Mouse (Mus musculus) stomach, embryonic 15.5 days (tissue): Measurements from ENCODE around the gene Bcl11b. TPM values are rescaled to one million over a fixed set of nuclear protein-coding genes. Genes with fewer than 3 reads are reported as not detected.
A peak's percentile ranks its signal among the peaks of the same experiment; 100 is the strongest.

Experiments
- ATAC-seq: fragments of 200-750 bp; cut with Nextera tagmentation; 2 replicates; pipeline ENCODE4 v1.8.0; 2017; ENCODE audit warnings: low read depth, moderate number of reproducible peaks, moderate TSS enrichment; ENCODE audit not compliant: insufficient read depth, low FRiP score
- H3K27ac ChIP-seq: fragments of 300-500 bp; sonication (generic); 2 replicates; pipeline ENCODE4 v1.5.1; 2015; ENCODE audit warnings: mild to moderate bottlenecking, inconsistent platforms
- H3K27me3 ChIP-seq: fragments of 300-500 bp; sonication (generic); replicated peaks from 2 replicates; pipeline ENCODE4 v1.6.1; 2015; ENCODE audit warnings: inconsistent platforms
- H3K36me3 ChIP-seq: fragments of 300-500 bp; sonication (generic); 2 replicates; pipeline ENCODE4 v1.6.1; 2015; ENCODE audit warnings: inconsistent platforms
- H3K4me1 ChIP-seq: fragments of 300-500 bp; sonication (generic); 2 replicates; pipeline ENCODE4 v1.6.1; 2015; ENCODE audit warnings: inconsistent platforms
- H3K4me2 ChIP-seq: fragments of 300-500 bp; sonication (generic); 2 replicates; pipeline ENCODE4 v1.6.1; 2015; ENCODE audit warnings: mild to moderate bottlenecking, inconsistent platforms
- H3K4me3 ChIP-seq: fragments of 300-500 bp; sonication (generic); replicated peaks from 2 replicates; pipeline ENCODE4 v1.5.1; 2015; ENCODE audit warnings: inconsistent platforms
- H3K9ac ChIP-seq: fragments of 300-500 bp; sonication (generic); 2 replicates; pipeline ENCODE4 v1.6.1; 2015; ENCODE audit warnings: inconsistent platforms
- H3K9me3 ChIP-seq: fragments of 300-500 bp; sonication (generic); 2 replicates; pipeline ENCODE4 v1.6.1; 2016; ENCODE audit warnings: inconsistent platforms
- WGBS: fragments of 180-500 bp; shearing (Covaris S2); methylation state at CpG from one replicate; pipeline ENCODE4 v1.1.7; 2015; 5-methylcytosine and 5-hydroxymethylcytosine counted together
- polyA plus RNA-seq: library from polyadenylated mRNA; unstranded; fragments of >200 nt; fragmentation: Nextera tagmentation; extraction: Ambion mirVana; gene quantifications from 2 replicates; pipeline ENCODE4 v1.2.1, GENCODE M21; 2015

Gene Bcl11b
- polyA plus RNA-seq, 1 experiment from 2014 or later: 5.7 TPM

DNA sequence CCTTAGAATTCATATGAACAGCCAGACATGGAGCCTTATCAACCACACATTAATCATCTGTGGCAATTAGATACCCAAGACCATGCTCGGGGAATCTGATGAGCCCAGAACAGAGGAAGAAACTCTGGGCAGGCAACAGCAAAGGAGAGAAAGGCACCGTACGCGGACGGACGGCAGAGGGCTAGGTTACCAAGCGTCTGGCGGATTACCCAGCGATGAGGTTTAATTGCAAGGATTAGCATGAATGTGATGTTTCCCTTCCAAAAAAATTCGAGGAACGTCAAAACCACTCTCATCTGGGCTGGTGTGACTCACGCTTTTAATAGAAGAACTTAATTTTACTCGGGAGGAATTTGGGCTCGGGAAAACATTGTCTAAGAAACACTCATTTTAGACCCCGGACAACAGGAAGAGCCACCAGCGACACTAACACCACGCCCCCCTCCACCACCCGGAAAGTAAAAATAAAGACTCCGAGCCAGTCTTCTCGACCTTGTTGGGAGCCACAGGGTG is 52.7 kb downstream of the Bcl11b start:
- Histone ChIP-seq H3K4me1 (peaks cover 37% of the 10 kb centered on the region), H3K36me3 (no peaks in the 10 kb centered on the region), H3K9me3 (no peaks in the 10 kb centered on the region), H3K27me3 (0 out of 2 replicates have a peak, but pooled peaks cover 3% of the 10 kb centered on the region), H3K9ac (no peak overlapping the region), H3K4me3 (no peak overlapping the region), H3K27ac (no peak overlapping the region), H3K4me2 (peak overlapping the region; percentile 21)
- 52% methylated on average over 20 of the region's 20 CpGs for WGBS
- no peak for ATAC-seq

DNA sequence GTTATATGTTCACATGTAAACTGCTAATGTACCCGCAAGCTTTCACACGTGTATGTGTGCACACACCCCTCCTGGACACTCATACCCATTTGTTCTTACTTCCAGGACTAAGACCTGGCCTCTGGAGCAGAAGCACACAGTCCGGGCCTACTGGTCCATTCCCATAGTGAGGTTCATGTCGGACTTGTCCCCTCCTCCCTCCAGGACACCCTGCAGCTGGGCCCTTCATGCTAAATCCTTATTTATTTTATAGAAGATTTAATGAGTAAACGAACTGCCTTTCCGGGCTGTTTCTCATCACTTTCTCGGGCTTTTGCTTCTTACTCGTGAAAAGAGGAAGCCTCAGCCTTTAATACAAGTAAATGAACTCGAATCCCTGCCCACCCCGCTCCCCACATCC is 54.0 kb downstream of the Bcl11b start:
- 0 out of 2 replicates have a peak, but pooled peaks cover 3% of the 10 kb centered on the region for H3K27me3 ChIP-seq
- H3K4me1 ChIP-seq: peaks cover 29% of the 10 kb centered on the region
- no peak for ATAC-seq
- no peak overlapping the region for H3K9ac ChIP-seq
- no peak overlapping the region for H3K27ac ChIP-seq
- H3K4me2 ChIP-seq: 0 out of 2 replicates have a peak overlapping the region, but pooled peaks have one; percentile 10
- no peak overlapping the region for H3K4me3 ChIP-seq
- H3K36me3 ChIP-seq: no peaks in the 10 kb centered on the region
- no peaks in the 10 kb centered on the region for H3K9me3 ChIP-seq
- 54% methylated on average over 10 of the region's 10 CpGs for WGBS

DNA sequence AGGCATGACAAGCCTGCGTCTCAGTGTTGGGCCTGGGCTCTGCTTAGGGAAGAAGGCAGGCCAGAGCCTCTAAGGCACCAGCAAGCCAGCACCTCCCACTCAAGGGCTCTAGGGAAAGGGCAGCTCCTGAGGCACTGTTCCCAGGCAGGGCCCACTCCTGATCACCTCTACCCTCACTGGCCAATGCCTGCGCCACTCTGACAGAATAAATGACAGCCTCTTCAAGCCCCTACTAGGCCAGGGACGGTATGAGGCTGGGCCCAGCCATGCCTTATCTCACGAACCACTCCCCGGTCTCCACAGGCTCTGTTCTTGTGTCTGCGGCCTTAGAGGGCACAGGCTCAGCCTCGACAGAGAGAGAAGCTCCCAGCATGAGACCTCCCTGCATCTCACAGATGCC is 61.3 kb downstream of the Bcl11b start:
- H3K9me3 ChIP-seq: no peaks in the 10 kb centered on the region
- 0 out of 2 replicates have a peak, but pooled peaks cover under 1% of the 10 kb centered on the region for H3K27me3 ChIP-seq
- H3K4me3 ChIP-seq: no peak overlapping the region
- H3K4me1 ChIP-seq: no peaks in the 10 kb centered on the region
- WGBS: 65% methylated on average over 7 of the region's 7 CpGs
- no peak overlapping the region for H3K9ac ChIP-seq
- no peak for ATAC-seq
- H3K4me2 ChIP-seq: no peak overlapping the region
- no peak overlapping the region for H3K27ac ChIP-seq
- no peaks in the 10 kb centered on the region for H3K36me3 ChIP-seq

DNA sequence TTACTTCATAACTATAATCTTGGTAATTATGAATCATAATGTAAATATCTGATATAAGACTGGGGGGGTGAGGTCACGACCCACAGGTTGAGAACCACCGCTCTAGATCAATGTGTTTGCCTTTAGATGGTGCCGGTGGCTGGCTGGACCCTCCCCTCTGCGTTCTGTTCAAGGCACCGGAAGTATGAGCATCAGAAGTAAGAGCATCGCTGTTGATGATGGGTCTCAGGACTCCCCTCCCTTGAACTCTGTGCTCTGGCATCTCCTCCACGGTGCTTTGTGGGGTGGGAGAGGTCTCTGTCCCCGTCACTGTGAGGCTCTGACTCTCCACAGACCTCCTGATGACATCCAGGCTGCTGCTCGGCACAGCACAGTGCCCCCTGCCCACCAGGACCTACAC is 62.6 kb downstream of the Bcl11b start:
- H3K27ac ChIP-seq: no peak overlapping the region
- no peak for ATAC-seq
- WGBS: 89% methylated on average over 9 of the region's 9 CpGs

DNA sequence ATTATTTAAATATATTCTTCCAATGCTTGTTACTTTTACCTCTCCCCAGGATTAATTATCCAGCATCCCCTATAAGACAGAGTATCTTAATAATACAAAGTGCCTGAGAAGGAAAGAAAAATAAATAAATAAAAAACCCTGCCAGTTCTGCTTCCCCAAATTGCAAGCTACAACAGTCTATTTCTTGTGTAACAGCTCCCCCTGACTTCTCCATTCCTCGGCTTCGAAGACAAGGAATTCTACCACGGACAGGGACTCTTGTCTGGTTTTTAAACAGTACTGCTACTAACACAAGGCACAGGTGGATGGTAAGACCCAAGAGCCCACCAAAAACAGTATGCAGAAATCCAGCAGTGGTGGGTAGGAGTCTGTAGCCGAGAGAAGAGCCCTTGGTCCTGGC is 64.2 kb downstream of the Bcl11b start:
- Histone ChIP-seq H3K9ac (no peak overlapping the region), H3K4me3 (no peak overlapping the region), H3K4me2 (no peak overlapping the region), H3K27ac (no peak overlapping the region), H3K4me1 (0 out of 2 replicates have a peak, but pooled peaks cover 5% of the 10 kb centered on the region), H3K9me3 (no peaks in the 10 kb centered on the region), H3K36me3 (no peaks in the 10 kb centered on the region), H3K27me3 (no peaks in the 10 kb centered on the region)
- no peak for ATAC-seq
- 66% methylated on average over 4 of the region's 4 CpGs for WGBS

More for the DNA sequence above, 62.6 kb downstream of the Bcl11b start:
- no peaks in the 10 kb centered on the region for H3K27me3 ChIP-seq
- H3K9ac ChIP-seq: no peak overlapping the region
- no peaks in the 10 kb centered on the region for H3K9me3 ChIP-seq
- no peaks in the 10 kb centered on the region for H3K4me1 ChIP-seq
- no peak overlapping the region for H3K4me3 ChIP-seq
- H3K4me2 ChIP-seq: no peak overlapping the region
- no peaks in the 10 kb centered on the region for H3K36me3 ChIP-seq

DNA sequence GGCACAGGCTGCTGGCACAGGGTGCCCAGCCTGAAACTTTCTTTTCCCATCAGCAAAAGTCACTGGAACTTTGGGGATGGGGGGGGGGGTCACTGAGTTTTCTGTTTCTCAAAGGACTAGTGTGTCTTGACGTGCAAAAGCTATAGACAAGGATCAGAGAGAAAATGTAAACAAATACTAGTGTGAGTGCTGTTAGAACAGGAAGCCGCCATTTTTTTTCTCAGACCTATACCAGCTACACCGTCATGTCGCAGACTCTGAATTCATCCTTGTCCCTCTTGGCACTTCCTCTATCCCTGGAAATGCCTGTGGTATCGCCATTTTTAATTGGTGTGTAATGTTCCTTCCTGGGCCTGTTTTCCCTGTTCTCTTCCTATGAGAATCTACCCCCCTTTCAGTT is 66.4 kb downstream of the Bcl11b start:
- H3K4me3 ChIP-seq: no peak overlapping the region
- WGBS: 66% methylated on average over 5 of the region's 5 CpGs
- no peak for ATAC-seq

DNA sequence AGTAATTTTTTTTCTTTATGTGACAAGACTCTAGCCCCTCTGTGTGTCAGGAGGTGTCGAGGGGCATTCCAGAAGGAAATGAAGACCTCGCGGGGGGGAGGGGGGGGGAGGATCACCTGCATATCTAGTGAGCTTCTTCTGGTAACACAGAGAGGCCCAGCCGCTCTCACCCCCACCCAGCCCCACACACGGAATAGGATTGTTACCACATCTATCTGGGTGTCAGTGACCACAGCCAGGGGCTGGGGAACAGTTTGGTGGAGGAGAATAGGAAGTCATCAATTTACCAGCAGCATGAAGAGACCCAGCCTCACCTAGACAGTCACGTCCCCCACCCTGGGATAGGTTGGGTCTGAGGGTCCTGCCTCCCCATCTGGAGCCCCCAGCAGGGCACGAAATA is 67.0 kb downstream of the Bcl11b start:
- Histone ChIP-seq H3K9ac (no peak overlapping the region), H3K27ac (no peak overlapping the region), H3K9me3 (no peaks in the 10 kb centered on the region), H3K4me1 (peaks cover 10% of the 10 kb centered on the region), H3K36me3 (no peaks in the 10 kb centered on the region), H3K4me2 (no peak overlapping the region), H3K27me3 (no peaks in the 10 kb centered on the region), H3K4me3 (no peak overlapping the region)
- 78% methylated on average over 7 of the region's 7 CpGs for WGBS
- no peak for ATAC-seq

More for the DNA sequence above, 66.4 kb downstream of the Bcl11b start:
- Histone ChIP-seq H3K27ac (no peak overlapping the region), H3K9me3 (no peaks in the 10 kb centered on the region), H3K4me1 (0 out of 2 replicates have a peak, but pooled peaks cover 5% of the 10 kb centered on the region), H3K4me2 (no peak overlapping the region), H3K36me3 (no peaks in the 10 kb centered on the region), H3K9ac (no peak overlapping the region), H3K27me3 (no peaks in the 10 kb centered on the region)

DNA sequence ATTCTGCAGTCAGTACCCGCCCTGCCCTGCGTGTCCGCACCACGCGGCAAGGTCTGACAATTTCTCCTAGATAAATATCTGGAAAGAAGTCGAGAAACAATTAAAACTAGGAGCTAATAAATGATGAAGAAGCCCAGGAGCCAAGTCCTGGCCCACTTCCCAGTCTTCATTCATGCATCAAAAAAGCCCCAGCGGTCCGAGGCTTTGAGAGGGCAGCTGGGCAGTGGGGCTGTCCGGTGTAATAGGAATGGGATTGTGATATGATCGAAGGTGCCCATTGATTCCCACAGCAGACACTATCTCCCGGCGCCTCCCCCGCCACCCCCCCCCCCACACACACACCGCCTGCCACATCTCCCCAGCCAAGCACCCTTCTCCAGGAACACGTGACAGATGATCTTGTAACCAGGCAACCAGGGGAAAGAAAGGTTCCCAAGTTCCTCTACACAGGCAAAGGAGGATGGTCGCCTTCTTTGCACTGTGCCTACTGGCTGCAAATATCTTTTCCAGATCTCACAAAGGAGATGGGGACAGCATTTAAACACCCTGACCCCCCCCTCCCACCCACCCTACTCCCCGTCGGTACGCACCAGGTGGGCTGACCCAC is 68.5 kb downstream of the Bcl11b start:
- no peak for ATAC-seq
- no peak overlapping the region for H3K9ac ChIP-seq
- H3K4me1 ChIP-seq: peaks cover 24% of the 10 kb centered on the region
- no peak overlapping the region for H3K27ac ChIP-seq
- no peaks in the 10 kb centered on the region for H3K9me3 ChIP-seq
- H3K36me3 ChIP-seq: no peaks in the 10 kb centered on the region
- no peak overlapping the region for H3K4me3 ChIP-seq
- H3K27me3 ChIP-seq: no peaks in the 10 kb centered on the region
- WGBS: 62% methylated on average over 19 of the region's 19 CpGs
- H3K4me2 ChIP-seq: no peak overlapping the region

DNA sequence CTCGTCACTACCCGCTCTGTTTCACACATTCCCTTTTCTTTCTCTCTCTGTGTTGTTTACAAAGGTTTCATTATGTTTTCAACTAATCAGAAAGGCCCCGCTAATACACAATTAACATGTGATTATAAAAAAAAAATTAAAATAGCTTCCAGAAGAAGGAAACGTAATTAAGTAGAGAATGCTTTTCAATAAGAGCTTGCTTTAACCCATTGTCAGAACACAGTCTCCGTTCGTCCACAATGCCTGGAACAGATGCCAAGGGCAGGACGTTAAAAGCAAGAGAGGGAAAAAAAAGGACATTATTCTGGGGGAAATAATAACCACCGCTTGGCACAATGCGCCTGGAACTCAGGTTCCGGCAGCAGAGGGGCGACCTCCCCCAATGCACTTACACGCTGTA is 71.3 kb downstream of the Bcl11b start:
- 75% methylated on average over 12 of the region's 12 CpGs for WGBS
- H3K27me3 ChIP-seq: no peaks in the 10 kb centered on the region
- no peak overlapping the region for H3K9ac ChIP-seq
- H3K4me3 ChIP-seq: no peak overlapping the region
- H3K36me3 ChIP-seq: no peaks in the 10 kb centered on the region
- H3K27ac ChIP-seq: no peak overlapping the region
- H3K4me1 ChIP-seq: peaks cover 29% of the 10 kb centered on the region
- H3K4me2 ChIP-seq: no peak overlapping the region
- H3K9me3 ChIP-seq: no peaks in the 10 kb centered on the region
- ATAC-seq: no peak

DNA sequence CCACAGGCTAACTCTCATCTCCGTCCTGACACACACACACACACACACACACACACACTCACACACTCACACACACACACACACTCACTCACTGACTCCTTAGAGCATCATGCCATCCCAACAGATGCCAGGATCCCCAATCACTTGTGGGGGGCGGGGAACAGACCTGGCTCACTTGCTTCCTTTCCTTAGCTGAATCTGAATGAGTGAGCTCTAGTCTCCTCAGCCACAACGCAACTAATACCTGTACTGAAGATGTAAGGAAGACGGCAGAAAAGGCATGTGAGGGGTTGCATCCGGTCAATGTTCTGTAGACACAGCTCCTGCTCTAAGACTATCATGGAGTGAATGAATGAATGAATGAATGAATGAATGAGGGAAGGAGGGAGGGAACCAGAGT is 71.9 kb downstream of the Bcl11b start:
- H3K27ac ChIP-seq: no peak overlapping the region
- no peaks in the 10 kb centered on the region for H3K9me3 ChIP-seq
- 75% methylated on average over 5 of the region's 5 CpGs for WGBS
- ATAC-seq: no peak
- no peaks in the 10 kb centered on the region for H3K36me3 ChIP-seq
- no peak overlapping the region for H3K4me3 ChIP-seq
- H3K27me3 ChIP-seq: no peaks in the 10 kb centered on the region
- no peak overlapping the region for H3K9ac ChIP-seq
- peaks cover 29% of the 10 kb centered on the region for H3K4me1 ChIP-seq
- peak overlapping the region; percentile 32 for H3K4me2 ChIP-seq

DNA sequence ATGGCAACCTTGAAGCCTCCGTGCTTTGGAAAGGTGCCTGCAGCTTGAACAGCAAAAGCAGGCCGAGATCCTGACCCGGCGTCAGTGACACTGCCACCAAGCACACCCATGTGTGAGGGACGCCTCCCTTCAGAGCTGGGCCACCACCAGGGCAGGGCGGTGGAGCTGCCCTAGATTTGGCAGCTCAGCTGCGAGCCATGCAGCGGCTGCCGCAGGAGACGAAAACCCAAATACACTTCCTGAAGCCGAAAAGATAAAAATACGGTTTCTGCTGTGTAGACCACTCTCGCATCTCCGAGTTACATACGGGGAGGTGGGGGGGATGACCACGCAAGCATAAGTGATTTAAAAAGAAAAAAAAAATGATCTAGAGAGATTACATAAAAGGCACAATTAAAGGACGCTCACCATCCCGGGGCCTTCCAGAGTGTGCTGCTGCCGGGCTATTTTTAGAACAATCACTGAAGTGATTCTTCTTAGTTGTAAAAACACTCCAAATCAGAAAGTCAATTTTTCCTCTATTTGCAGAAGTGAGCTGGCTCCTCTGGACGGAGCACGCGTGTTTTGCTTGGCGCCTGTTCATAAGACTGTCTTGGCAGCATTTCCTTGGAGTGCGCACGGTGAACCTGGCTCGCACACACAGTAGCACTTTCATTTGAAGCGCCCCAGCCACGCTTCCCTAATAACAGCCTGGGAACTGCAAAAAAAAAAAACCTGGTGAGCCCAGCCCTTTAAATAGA is 72.6 kb downstream of the Bcl11b start:
- no peaks in the 10 kb centered on the region for H3K9me3 ChIP-seq
- ATAC-seq: peak; percentile 74
- H3K9ac ChIP-seq: no peak overlapping the region
- H3K4me3 ChIP-seq: 0 out of 2 replicates have a peak overlapping the region, but pooled peaks have one; percentile 9
- no peaks in the 10 kb centered on the region for H3K36me3 ChIP-seq
- 31% methylated on average over 28 of the region's 28 CpGs for WGBS
- H3K4me2 ChIP-seq: peak overlapping the region; percentile 32
- H3K4me1 ChIP-seq: peaks cover 29% of the 10 kb centered on the region
- H3K27me3 ChIP-seq: no peaks in the 10 kb centered on the region
- H3K27ac ChIP-seq: peak overlapping the region; percentile 45; the same call in 1 of the 2 replicates

DNA sequence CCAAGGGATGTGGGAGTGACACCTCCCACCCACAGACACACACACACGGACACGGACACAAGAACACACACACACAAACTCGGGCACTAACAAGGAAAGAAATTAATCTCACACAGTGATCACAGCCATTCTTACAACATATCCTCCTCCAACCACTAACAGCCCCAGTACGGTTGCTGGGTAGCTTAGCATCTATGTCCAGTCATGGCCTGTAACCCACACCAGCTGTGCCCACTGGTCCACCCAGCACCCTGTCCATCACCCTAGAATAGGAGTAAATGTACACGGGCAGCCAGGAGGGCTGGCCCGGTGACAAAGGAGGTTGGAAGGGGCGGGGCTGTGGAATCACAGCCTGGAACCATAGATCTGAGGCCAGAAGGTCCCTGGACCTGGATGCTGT is 74.5 kb downstream of the Bcl11b start:
- Histone ChIP-seq H3K9ac (no peak overlapping the region), H3K4me1 (peaks cover 23% of the 10 kb centered on the region)
- 68% methylated on average over 7 of the region's 7 CpGs for WGBS

More for the DNA sequence above, 74.5 kb downstream of the Bcl11b start:
- ATAC-seq: no peak
- H3K4me3 ChIP-seq: no peak overlapping the region
- no peaks in the 10 kb centered on the region for H3K9me3 ChIP-seq
- H3K4me2 ChIP-seq: no peak overlapping the region
- no peak overlapping the region for H3K27ac ChIP-seq
- H3K36me3 ChIP-seq: no peaks in the 10 kb centered on the region
- H3K27me3 ChIP-seq: no peaks in the 10 kb centered on the region
